Mouse (Mus musculus) ovary, postnatal 10 days (tissue): ENCODE results near the gene Cxcr5.
"Not testable (repeated sequence)": the region's sequence is repeated elsewhere in the genome, so short reads cannot be mapped to it uniquely, and the experiment has no call there.

ENCODE experiments used
- DNase-seq: peaks from one replicate; pipeline ENCODE4 v3.0.0; 2022; ENCODE audit warnings: low spot score

The Cxcr5 gene

GRCm38 (mm10) chr9:44587262-44588160 is 25.8 kb upstream of the Cxcr5 start:
- DNase-seq, result no peak

GRCm38 (mm10) chr9:44586640-44587261 is 25.1 kb upstream of the Cxcr5 start:
- no peak for DNase-seq

- no peak for DNase-seq
Observed at GRCm38 (mm10) chr9:44582390-44582789, 20.7 kb upstream of the Cxcr5 start.

- no peak for DNase-seq
Observed at GRCm38 (mm10) chr9:44581423-44581822, 19.7 kb upstream of the Cxcr5 start.

GRCm38 (mm10) chr9:44580085-44580484 is 18.4 kb upstream of the Cxcr5 start:
- no peak for DNase-seq

GRCm38 (mm10) chr9:44579392-44579791 is 17.7 kb upstream of the Cxcr5 start:
- no peak for DNase-seq

- DNase-seq, result not testable (repeated sequence)
Observed at GRCm38 (mm10) chr9:44576046-44576445, 14.4 kb upstream of the Cxcr5 start.

GRCm38 (mm10) chr9:44575095-44575494 is 13.4 kb upstream of the Cxcr5 start:
- no peak for DNase-seq

- DNase-seq, result no peak
Observed at GRCm38 (mm10) chr9:44573306-44573705, 11.6 kb upstream of the Cxcr5 start.

GRCm38 (mm10) chr9:44570939-44571382 is 9.3 kb upstream of the Cxcr5 start:
- DNase-seq, result no peak

GRCm38 (mm10) chr9:44568083-44568455 is 6.4 kb upstream of the Cxcr5 start:
- no peak for DNase-seq

GRCm38 (mm10) chr9:44567338-44568082 is 5.8 kb upstream of the Cxcr5 start:
- no peak for DNase-seq

- no peak for DNase-seq
Observed at GRCm38 (mm10) chr9:44565367-44565766, 3.7 kb upstream of the Cxcr5 start.

- DNase-seq, result no peak
Observed at GRCm38 (mm10) chr9:44562936-44563335, 1.3 kb upstream of the Cxcr5 start.

- DNase-seq, result no peak
Observed at GRCm38 (mm10) chr9:44552161-44552560, 9.5 kb downstream of the Cxcr5 start.

- DNase-seq, result no peak
Observed at GRCm38 (mm10) chr9:44551138-44551537, 10.5 kb downstream of the Cxcr5 start.

- DNase-seq, result no peak
Observed at GRCm38 (mm10) chr9:44548412-44549152, 13.1 kb downstream of the Cxcr5 start.

GRCm38 (mm10) chr9:44544986-44545385 is 16.7 kb downstream of the Cxcr5 start:
- no peak for DNase-seq

GRCm38 (mm10) chr9:44542364-44542763 is 19.3 kb downstream of the Cxcr5 start:
- DNase-seq, result no peak

- no peak for DNase-seq
Observed at GRCm38 (mm10) chr9:44540676-44541075, 21.0 kb downstream of the Cxcr5 start.

- DNase-seq, result no peak
Observed at GRCm38 (mm10) chr9:44539816-44540421, 21.8 kb downstream of the Cxcr5 start.
